Mouse (Mus musculus) testis, adult 2 months (tissue): Measurements from ENCODE around the gene Snx9.

Experiments
- CTCF ChIP-seq: fragments of 200-500 bp; IDR thresholded peaks from 2 replicates; pipeline ENCODE4 v1.5.1; 2012; ENCODE audit warnings: low read depth, mild to moderate bottlenecking, inconsistent platforms, low read length, moderate library complexity; ENCODE audit not compliant: control insufficient read depth, insufficient read depth, insufficient replicate concordance
- POLR2A ChIP-seq: fragments of 200-500 bp; IDR thresholded peaks from 2 replicates; pipeline ENCODE4 v1.6.1; 2012; ENCODE audit warnings: low read depth, mild to moderate bottlenecking, inconsistent platforms, low read length, moderate library complexity; ENCODE audit not compliant: control insufficient read depth

DNA sequence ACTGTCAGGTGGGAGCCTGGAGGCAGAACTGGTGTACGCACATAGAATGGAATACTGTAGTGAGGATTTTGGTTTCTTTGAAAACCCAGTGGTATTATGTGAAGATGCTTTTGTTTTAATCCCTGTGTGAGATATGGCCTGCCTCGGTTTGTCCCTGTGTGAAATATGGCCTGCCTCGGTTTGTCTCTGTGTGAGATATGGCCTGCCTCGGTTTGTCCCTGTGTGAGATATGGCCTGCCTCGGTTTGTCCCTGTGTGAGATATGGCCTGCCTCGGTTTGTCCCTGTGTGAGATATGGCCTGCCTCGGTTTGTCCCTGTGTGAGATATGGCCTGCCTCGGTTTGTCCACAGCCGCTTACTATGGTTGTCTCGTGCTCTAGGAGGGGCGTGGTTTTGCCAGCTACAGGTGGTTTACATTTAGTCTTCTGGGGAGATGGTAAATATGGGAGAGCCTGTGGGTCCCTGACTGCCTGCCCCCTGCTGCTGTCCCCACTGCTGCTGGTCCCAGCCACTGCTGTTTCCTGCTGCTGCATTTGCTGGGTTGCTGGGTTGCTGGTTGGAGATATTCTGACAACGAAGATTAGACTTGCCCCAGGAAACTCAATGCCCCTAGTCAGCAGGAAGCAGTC, 48.9 kb upstream of the Snx9 start:
- TF ChIP-seq POLR2A (no peak), CTCF (no peak)
